9 mouse cellular contexts compared by ENCODE assay signal in genomic region chr13:45442918-45443535, GRCm38 (mm10). TPM values are rescaled to one million over a fixed set of nuclear protein-coding genes. Genes with fewer than 3 reads are reported as not detected.
A peak's percentile ranks its signal among the peaks of the same experiment; 100 is the strongest.
DNase-seq lines count a peak whose midpoint lies in the region; ATAC-seq and TF ChIP-seq lines count a peak whose summit lies in the region.
"Had no signal": no experiment of that assay in that cellular context is flagged by ENCODE, and none has a peak within 500 bp of the region (broad histone marks: within the 10 kb centered on the region; RNA-seq: fewer than 3 reads in every experiment).

No protein-coding gene starts in this region.

- peak overlapping the region; percentile 48; the same call in 1 of the 2 replicates for H3K27ac ChIP-seq in heart, embryonic 16.5 days (ENCODE audit: low read length)
- H3K27ac ChIP-seq in liver, embryonic 12.5 days, result peak overlapping the region; percentile 57; the same call in 1 of the 2 replicates
- H3K27ac ChIP-seq in neural tube, embryonic 15.5 days (replicated peaks), result no peak overlapping the region
- no peak overlapping the region for H3K27ac ChIP-seq in midbrain, postnatal 0 days (ENCODE audit: low read depth, low read length)
- H3K27ac ChIP-seq: limb, embryonic 15.5 days had no signal

- no peaks in the 10 kb centered on the region for H3K4me1 ChIP-seq in heart, embryonic 16.5 days (ENCODE audit: control insufficient read depth, insufficient read depth, low read length)
- H3K4me1 ChIP-seq in liver, embryonic 12.5 days, result peaks cover 40% of the 10 kb centered on the region
- H3K4me1 ChIP-seq in neural tube, embryonic 15.5 days, result peaks cover 14% of the 10 kb centered on the region
- no peaks in the 10 kb centered on the region for H3K4me1 ChIP-seq in midbrain, postnatal 0 days (ENCODE audit: insufficient read depth, low read length)

- ATAC-seq in heart, embryonic 16.5 days (replicated peaks; ENCODE audit: extremely low read depth, insufficient read depth, low FRiP score), result 0 out of 2 replicates have a peak, but pooled peaks have one; percentile 14
- ATAC-seq in liver, embryonic 12.5 days, result peak; percentile 55; the same call in 1 of the 2 replicates
- ATAC-seq in neural tube, embryonic 15.5 days (ENCODE audit: low FRiP score), result no peak
- no peak for ATAC-seq in midbrain, postnatal 0 days (ENCODE audit: low FRiP score)

- peak; percentile 20 for DNase-seq in embryo, embryonic 9.5 days (ENCODE audit: extremely low spot score)
- no peak for DNase-seq in embryo, embryonic 10.5 days (ENCODE audit: low spot score)
- peak; percentile 87 to 90 for DNase-seq in spleen, postnatal 36 days (ENCODE audit: low spot score in 2 of 2)
- no peak for DNase-seq in midbrain, postnatal 0 days (ENCODE audit: low spot score)
- DNase-seq in frontal cortex, postnatal 10 days (ENCODE audit: low spot score in 2 of 2), result no peak

- no peak overlapping the region for H3K9ac ChIP-seq in heart, embryonic 16.5 days (ENCODE audit: low read length)
- no peak overlapping the region; the same call in 1 of the 2 replicates for H3K9ac ChIP-seq in liver, embryonic 12.5 days
- no peak overlapping the region for H3K9ac ChIP-seq in neural tube, embryonic 15.5 days (replicated peaks)
- no peak overlapping the region for H3K9ac ChIP-seq in midbrain, postnatal 0 days (replicated peaks; ENCODE audit: low read length, poor library complexity, severe bottlenecking)
- H3K9ac ChIP-seq: limb, embryonic 15.5 days had no signal

- H3K4me3 ChIP-seq in heart, embryonic 16.5 days (ENCODE audit: low read length), result no peak overlapping the region
- no peak overlapping the region for H3K4me3 ChIP-seq in liver, embryonic 12.5 days
- no peak overlapping the region for H3K4me3 ChIP-seq in neural tube, embryonic 15.5 days (replicated peaks)
- H3K4me3 ChIP-seq in midbrain, postnatal 0 days (ENCODE audit: low read depth, low read length), result no peak overlapping the region
- H3K4me3 ChIP-seq: limb, embryonic 15.5 days had no signal

- no peaks in the 10 kb centered on the region for H3K36me3 ChIP-seq in heart, embryonic 16.5 days (ENCODE audit: control insufficient read depth, insufficient read depth)
- H3K36me3 ChIP-seq in liver, embryonic 12.5 days, result no peaks in the 10 kb centered on the region
- H3K36me3 ChIP-seq in neural tube, embryonic 15.5 days, result no peaks in the 10 kb centered on the region
- H3K36me3 ChIP-seq in midbrain, postnatal 0 days (ENCODE audit: insufficient read depth, low read length), result no peaks in the 10 kb centered on the region
- H3K36me3 ChIP-seq: limb, embryonic 15.5 days had no signal

- 56% methylated on average over 8 of the region's 8 CpGs for WGBS in heart, embryonic 16.5 days
- WGBS in liver, embryonic 12.5 days (ENCODE audit: insufficient replicate concordance), result 15% methylated on average over 8 of the region's 8 CpGs
- WGBS in neural tube, embryonic 15.5 days, result 61% methylated on average over 8 of the region's 8 CpGs
- WGBS in midbrain, postnatal 0 days, result 72% methylated on average over 8 of the region's 8 CpGs

- no peaks in the 10 kb centered on the region for H3K27me3 ChIP-seq in heart, embryonic 16.5 days (ENCODE audit: control insufficient read depth, insufficient read depth, low read length)
- peaks cover 21% of the 10 kb centered on the region; the same call in 1 of the 2 replicates for H3K27me3 ChIP-seq in liver, embryonic 12.5 days (replicated peaks)
- 0 out of 2 replicates have a peak, but pooled peaks cover 2% of the 10 kb centered on the region for H3K27me3 ChIP-seq in neural tube, embryonic 15.5 days (replicated peaks)
- H3K27me3 ChIP-seq in midbrain, postnatal 0 days (ENCODE audit: insufficient read depth, low read length), result no peaks in the 10 kb centered on the region
- H3K27me3 ChIP-seq: limb, embryonic 15.5 days had no signal

- H3K4me2 ChIP-seq in heart, embryonic 16.5 days (ENCODE audit: low read depth, low read length), result no peak overlapping the region
- peak overlapping the region; percentile 46 for H3K4me2 ChIP-seq in liver, embryonic 12.5 days
- H3K4me2 ChIP-seq in neural tube, embryonic 15.5 days, result no peak overlapping the region
- no peak overlapping the region for H3K4me2 ChIP-seq in midbrain, postnatal 0 days (ENCODE audit: low read depth, low read length, poor library complexity, severe bottlenecking)
- H3K4me2 ChIP-seq: limb, embryonic 15.5 days had no signal

- no peaks in the 10 kb centered on the region for H3K9me3 ChIP-seq in heart, embryonic 16.5 days (replicated peaks; ENCODE audit: control insufficient read depth, low read length)
- H3K9me3 ChIP-seq in liver, embryonic 12.5 days (replicated peaks), result no peaks in the 10 kb centered on the region
- H3K9me3 ChIP-seq in neural tube, embryonic 15.5 days (replicated peaks), result no peaks in the 10 kb centered on the region
- H3K9me3 ChIP-seq in midbrain, postnatal 0 days (ENCODE audit: low read length), result no peaks in the 10 kb centered on the region
- H3K9me3 ChIP-seq: limb, embryonic 15.5 days had no signal

- TF ChIP-seq CTCF in midbrain, postnatal 0 days (IDR thresholded peaks at IDR 0.05), result no peak

RNA-seq across cellular contexts. Expression of gene Mylip, which starts 53.5 kb away (rescaled TPM):
- polyA plus RNA-seq in heart, embryonic 16.5 days (2015; fragmentation: Nextera tagmentation; extraction: Ambion mirVana), result 10.1 and 13.2 TPM in 2 replicates
- 7.0 and 7.6 TPM in 2 replicates for polyA plus RNA-seq in liver, embryonic 12.5 days (2016; fragmentation: Nextera tagmentation; extraction: Ambion mirVana)
- 8.4 and 10.9 TPM in 2 replicates for polyA plus RNA-seq in neural tube, embryonic 15.5 days (2015; fragmentation: Nextera tagmentation; extraction: Ambion mirVana)
- total RNA-seq in midbrain, postnatal 0 days (2014; rRNA removed), result 11.1 and 16.6 TPM in 2 replicates
- 2.9 and 3.7 TPM in 2 replicates for polyA plus RNA-seq in midbrain, postnatal 0 days (2015; fragmentation: Nextera tagmentation; extraction: Ambion mirVana)

Comparison
In these comparisons a context has a peak if more than half of its experiments do, and no peak if none do; other contexts are left out.
1. DNase-seq: peak in embryo, embryonic 9.5 days (single experiment) and spleen, postnatal 36 days (2 of 2); none in embryo, embryonic 10.5 days (single experiment), midbrain, postnatal 0 days (single experiment) and frontal cortex, postnatal 10 days (0 of 2).
2. ATAC-seq: peak in heart, embryonic 16.5 days (single experiment) and liver, embryonic 12.5 days (single experiment); none in neural tube, embryonic 15.5 days (single experiment) and midbrain, postnatal 0 days (single experiment).
3. H3K27ac ChIP-seq: peak in heart, embryonic 16.5 days (single experiment) and liver, embryonic 12.5 days (single experiment); none in neural tube, embryonic 15.5 days (single experiment) and midbrain, postnatal 0 days (single experiment).